In genomic region chr4:44453552-44453951, GRCm38 (mm10) we compare ENCODE assay signal across 25 mouse cellular contexts.
A peak's percentile ranks its signal among the peaks of the same experiment; 100 is the strongest.
DNase-seq lines count a peak whose midpoint lies in the region; ATAC-seq lines count a peak whose summit lies in the region.
"Had no signal": no experiment of that assay in that cellular context is flagged by ENCODE, and none has a peak within 500 bp of the region (broad histone marks: within the 10 kb centered on the region; RNA-seq: fewer than 3 reads in every experiment).

No protein-coding gene starts in this region.

- 60% methylated on average over 11 of the region's 11 CpGs for WGBS in hindbrain, embryonic 13.5 days
- 76% methylated on average over 11 of the region's 11 CpGs for WGBS in hindbrain, embryonic 16.5 days

- H3K9ac ChIP-seq in hindbrain, embryonic 13.5 days: no peak overlapping the region
- no peak overlapping the region for H3K9ac ChIP-seq in hindbrain, embryonic 16.5 days (ENCODE audit: low read depth, low read length)
- H3K9ac ChIP-seq: embryonic facial prominence, embryonic 13.5 days; forebrain, embryonic 12.5 days; forebrain, embryonic 15.5 days; heart, embryonic 13.5 days; intestine, embryonic 15.5 days had no signal

- no peak overlapping the region for H3K4me3 ChIP-seq in hindbrain, embryonic 13.5 days
- no peak overlapping the region for H3K4me3 ChIP-seq in hindbrain, embryonic 16.5 days (ENCODE audit: low read length)
- H3K4me3 ChIP-seq: embryonic facial prominence, embryonic 10.5 days; embryonic facial prominence, embryonic 13.5 days; erythroblast, embryonic 14.5 days; forebrain, embryonic 12.5 days; forebrain, embryonic 15.5 days; heart, adult 2 months; heart, embryonic 10.5 days; heart, embryonic 13.5 days; intestine, embryonic 15.5 days had no signal

- peak overlapping the region; percentile 78 for H3K27ac ChIP-seq in hindbrain, embryonic 13.5 days
- H3K27ac ChIP-seq in hindbrain, embryonic 16.5 days (ENCODE audit: low read depth, low read length): no peak overlapping the region
- H3K27ac ChIP-seq: embryonic facial prominence, embryonic 10.5 days; embryonic facial prominence, embryonic 13.5 days; forebrain, embryonic 12.5 days; forebrain, embryonic 15.5 days; heart, adult 2 months; heart, embryonic 10.5 days; heart, embryonic 13.5 days; intestine, embryonic 15.5 days had no signal

- peak; percentile 66 for DNase-seq in heart, adult 11 months
- no peak for DNase-seq in heart, postnatal 25 days (ENCODE audit: low spot score)
- DNase-seq in testis, postnatal 10 days (ENCODE audit: low spot score): peak; percentile 25
- DNase-seq in testis, postnatal 14 days (ENCODE audit: low spot score): no peak
- DNase-seq: adrenal gland, adult 8-10 months; adrenal gland, postnatal 25 days; cerebellum, adult 11-12 months; cerebellum, adult 8-10 months; cerebellum, postnatal 10 days; cerebellum, postnatal 36 days; embryo, embryonic 11 days; gastrocnemius, postnatal 25 days; heart, adult 2 months; heart, postnatal 14 days had no signal

- no peaks in the 10 kb centered on the region for H3K36me3 ChIP-seq in hindbrain, embryonic 13.5 days
- H3K36me3 ChIP-seq in hindbrain, embryonic 16.5 days (ENCODE audit: control insufficient read depth, insufficient read depth, low read length): no peaks in the 10 kb centered on the region
- H3K36me3 ChIP-seq: embryonic facial prominence, embryonic 10.5 days; embryonic facial prominence, embryonic 13.5 days; forebrain, embryonic 12.5 days; forebrain, embryonic 15.5 days; heart, embryonic 10.5 days; heart, embryonic 13.5 days; intestine, embryonic 15.5 days had no signal

- H3K9me3 ChIP-seq in hindbrain, embryonic 13.5 days: no peaks in the 10 kb centered on the region
- no peaks in the 10 kb centered on the region for H3K9me3 ChIP-seq in hindbrain, embryonic 16.5 days (ENCODE audit: control insufficient read depth, low read length)
- H3K9me3 ChIP-seq: embryonic facial prominence, embryonic 10.5 days; embryonic facial prominence, embryonic 13.5 days; forebrain, embryonic 12.5 days; forebrain, embryonic 15.5 days; heart, embryonic 10.5 days; heart, embryonic 13.5 days; intestine, embryonic 15.5 days had no signal

- H3K27me3 ChIP-seq in hindbrain, embryonic 13.5 days: no peaks in the 10 kb centered on the region
- no peaks in the 10 kb centered on the region for H3K27me3 ChIP-seq in hindbrain, embryonic 16.5 days (replicated peaks; ENCODE audit: control insufficient read depth, insufficient read depth, low read length)
- H3K27me3 ChIP-seq: embryonic facial prominence, embryonic 13.5 days; forebrain, embryonic 15.5 days; intestine, embryonic 15.5 days had no signal

- H3K4me2 ChIP-seq in hindbrain, embryonic 13.5 days: no peak overlapping the region
- no peak overlapping the region for H3K4me2 ChIP-seq in hindbrain, embryonic 16.5 days (ENCODE audit: low read length)
- H3K4me2 ChIP-seq: embryonic facial prominence, embryonic 13.5 days; forebrain, embryonic 12.5 days; forebrain, embryonic 15.5 days; heart, embryonic 13.5 days; intestine, embryonic 15.5 days had no signal

- intact Hi-C loops in heart, postnatal 25 days (cut with DNase I): no loop called here

- H3K4me1 ChIP-seq in hindbrain, embryonic 13.5 days (replicated peaks): peaks cover 49% of the 10 kb centered on the region
- H3K4me1 ChIP-seq in hindbrain, embryonic 16.5 days (ENCODE audit: control insufficient read depth, insufficient read depth, low read depth, low read length): peaks cover 6% of the 10 kb centered on the region
- H3K4me1 ChIP-seq: embryonic facial prominence, embryonic 13.5 days; heart, embryonic 10.5 days; heart, embryonic 13.5 days; intestine, embryonic 15.5 days had no signal

- ATAC-seq in hindbrain, embryonic 13.5 days (ENCODE audit: low FRiP score): 0 out of 2 replicates have a peak, but pooled peaks have one; percentile 58
- ATAC-seq in hindbrain, embryonic 16.5 days: no peak
- ATAC-seq: activated CD4-positive, CD25-positive, alpha-beta regulatory T cell, adult 4 months; forebrain, embryonic 15.5 days; intestine, embryonic 15.5 days had no signal

Comparison
In these comparisons a context has a peak if more than half of its experiments do, and no peak if none do; other contexts are left out.
1. DNase-seq: peak in heart, adult 11 months (single experiment) and testis, postnatal 10 days (single experiment); none in heart, postnatal 25 days (single experiment) and testis, postnatal 14 days (single experiment).